Mouse (Mus musculus) forebrain, embryonic 11.5 days (tissue): ENCODE measurements around the gene Hmgn1. TPM values are rescaled to one million over a fixed set of nuclear protein-coding genes. Genes with fewer than 3 reads are reported as not detected.
"Not testable (repeated sequence)": the region's sequence is repeated elsewhere in the genome, so short reads cannot be mapped to it uniquely, and the experiment has no call there.

Experiments
- ATAC-seq: fragments of 200-750 bp; cut with Nextera tagmentation; replicated peaks from 2 replicates; pipeline ENCODE4 v1.8.0; 2017; ENCODE audit warnings: moderate TSS enrichment; ENCODE audit not compliant: low FRiP score
- DNase-seq: peaks from one replicate; pipeline ENCODE4 v3.0.0-alpha.2; 2017; ENCODE audit warnings: low spot score
- H3K27ac ChIP-seq: fragments of 300-500 bp; sonication (generic); 2 replicates; pipeline ENCODE4 v1.5.1; 2014; ENCODE audit warnings: low read depth, low read length
- H3K27me3 ChIP-seq: fragments of 300-500 bp; sonication (generic); 2 replicates; pipeline ENCODE4 v1.6.1; 2014; ENCODE audit warnings: mild to moderate bottlenecking, low read length, mixed read lengths; ENCODE audit not compliant: control insufficient read depth, insufficient read depth
- H3K36me3 ChIP-seq: fragments of 300-500 bp; sonication (generic); 2 replicates; pipeline ENCODE4 v1.6.1; 2014; ENCODE audit warnings: mild to moderate bottlenecking, low read length, moderate library complexity, mixed read lengths; ENCODE audit not compliant: control insufficient read depth, insufficient read depth
- H3K4me1 ChIP-seq: fragments of 300-500 bp; sonication (generic); replicated peaks from 2 replicates; pipeline ENCODE4 v1.6.1; 2014; ENCODE audit warnings: low read length, mixed read lengths; ENCODE audit not compliant: control insufficient read depth, insufficient read depth
- H3K4me2 ChIP-seq: fragments of 300-500 bp; sonication (generic); 2 replicates; pipeline ENCODE4 v1.6.1; 2014; ENCODE audit warnings: low read depth, mild to moderate bottlenecking, low read length, moderate library complexity, mixed read lengths; ENCODE audit not compliant: severe bottlenecking
- H3K4me3 ChIP-seq: fragments of 300-500 bp; sonication (generic); 2 replicates; pipeline ENCODE4 v1.5.1; 2014; ENCODE audit warnings: low read depth, low read length
- H3K9ac ChIP-seq: fragments of 300-500 bp; sonication (generic); 2 replicates; pipeline ENCODE4 v1.6.1; 2014; ENCODE audit warnings: low read length
- H3K9me3 ChIP-seq: fragments of 300-500 bp; sonication (generic); 2 replicates; pipeline ENCODE4 v1.6.1; 2016; ENCODE audit warnings: low read length, mixed read lengths; ENCODE audit not compliant: control insufficient read depth
- WGBS: fragments of 180-500 bp; shearing (Covaris S2); extraction: QIAGEN DNeasy Blood & Tissue Kit; methylation state at CpG from one replicate; pipeline ENCODE4 v1.1.7; 2014; 5-methylcytosine and 5-hydroxymethylcytosine counted together
- polyA plus RNA-seq: library from polyadenylated mRNA; unstranded; fragments of >200 nt; fragmentation: Nextera tagmentation; extraction: Ambion mirVana; gene quantifications from 2 replicates; pipeline ENCODE4 v1.2.1, GENCODE M21; 2014

Hmgn1 gene
- polyA plus RNA-seq, 1 experiment from 2014 or later, result 935 TPM

- ATAC-seq, result no peak
These were observed 21.3 kb upstream of the Hmgn1 start for GRCm38 (mm10) chr16:96148834-96149233.

GRCm38 (mm10) chr16:96145814-96146213 is 18.3 kb upstream of the Hmgn1 start:
- Histone ChIP-seq H3K9ac (peak overlapping the region; percentile 77), H3K27me3 (no peaks in the 10 kb centered on the region), H3K9me3 (no peaks in the 10 kb centered on the region), H3K4me1 (no peaks in the 10 kb centered on the region; the same call in 1 of the 2 replicates), H3K4me3 (peak overlapping the region; percentile 85), H3K4me2 (peak overlapping the region; percentile 74), H3K36me3 (no peaks in the 10 kb centered on the region), H3K27ac (peak overlapping the region; percentile 37; the same call in 1 of the 2 replicates)
- ATAC-seq (no peak), DNase-seq (no peak)
- WGBS, result 0% methylated on average over 5 of the region's 5 CpGs

More at GRCm38 (mm10) chr16:96148834-96149233, 21.3 kb upstream of the Hmgn1 start:
- Histone ChIP-seq H3K4me1 (no peaks in the 10 kb centered on the region; the same call in 1 of the 2 replicates), H3K9me3 (no peaks in the 10 kb centered on the region), H3K27ac (no peak overlapping the region), H3K36me3 (no peaks in the 10 kb centered on the region; the same call in 1 of the 2 replicates), H3K4me3 (no peak overlapping the region), H3K4me2 (no peak overlapping the region), H3K27me3 (no peaks in the 10 kb centered on the region), H3K9ac (no peak overlapping the region)
- no peak for DNase-seq
- WGBS, result 85% methylated on average over 6 of the region's 6 CpGs

GRCm38 (mm10) chr16:96145110-96145800 is 17.7 kb upstream of the Hmgn1 start, which contains the start of gene Wrb:
Wrb (plus strand) TSS chr16:96145407.
- Histone ChIP-seq H3K9ac (peak within 1 kb of the TSS; percentile 77), H3K4me2 (peak within 1 kb of the TSS; percentile 74), H3K9me3 (no peaks in the 10 kb centered on the region; the same call in 1 of the 2 replicates), H3K36me3 (no peaks in the 10 kb centered on the region), H3K4me1 (no peaks in the 10 kb centered on the region; the same call in 1 of the 2 replicates), H3K27ac (peak within 1 kb of the TSS; percentile 37; the same call in 1 of the 2 replicates), H3K27me3 (no peaks in the 10 kb centered on the region), H3K4me3 (peak within 1 kb of the TSS; percentile 85)
- DNase-seq (peak; percentile 100), ATAC-seq (peak; percentile 97)
- under 1% methylated on average over 68 of the region's 68 CpGs for WGBS

GRCm38 (mm10) chr16:96144748-96145109 is 17.2 kb upstream of the Hmgn1 start:
- not testable (repeated sequence) for H3K9ac ChIP-seq, H3K27me3 ChIP-seq, H3K9me3 ChIP-seq, H3K27ac ChIP-seq, H3K36me3 ChIP-seq, H3K4me1 ChIP-seq, DNase-seq
- ATAC-seq, result peak; percentile 37
- Histone ChIP-seq H3K4me3 (peak overlapping the region; percentile 85; the same call in 1 of the 2 replicates), H3K4me2 (0 out of 2 replicates have a peak overlapping the region, but pooled peaks have one; percentile 5)
- WGBS, result 36% methylated on average over 6 of the region's 6 CpGs

GRCm38 (mm10) chr16:96128466-96128865 is 937 bp upstream of the Hmgn1 start:
- DNase-seq (peak; percentile 62), ATAC-seq (no peak)
- H3K36me3 ChIP-seq, result peaks cover 11% of the 10 kb centered on the region; the same call in 1 of the 2 replicates
- under 1% methylated on average over 9 of the region's 9 CpGs for WGBS
- no peaks in the 10 kb centered on the region for H3K9me3 ChIP-seq
- peak overlapping the region; percentile 86 for H3K4me2 ChIP-seq
- H3K4me3 ChIP-seq, result peak overlapping the region; percentile 95
- H3K4me1 ChIP-seq, result peaks cover 6% of the 10 kb centered on the region; the same call in 1 of the 2 replicates
- peak overlapping the region; percentile 86 for H3K27ac ChIP-seq
- peak overlapping the region; percentile 74 for H3K9ac ChIP-seq
- H3K27me3 ChIP-seq, result no peaks in the 10 kb centered on the region

GRCm38 (mm10) chr16:96127288-96127656 is 257 bp downstream of the Hmgn1 start:
- H3K36me3 ChIP-seq, result peaks cover 15% of the 10 kb centered on the region; the same call in 1 of the 2 replicates
- no peaks in the 10 kb centered on the region for H3K27me3 ChIP-seq
- peaks cover 6% of the 10 kb centered on the region; the same call in 1 of the 2 replicates for H3K4me1 ChIP-seq
- peak; percentile 79 for ATAC-seq
- H3K4me3 ChIP-seq, result peak overlapping the region; percentile 95
- 1% methylated on average over 48 of the region's 52 CpGs for whole genome bisulfite sequencing
- no peaks in the 10 kb centered on the region for H3K9me3 ChIP-seq
- peak overlapping the region; percentile 94 for H3K27ac ChIP-seq
- H3K9ac ChIP-seq, result peak overlapping the region; percentile 98
- DNase-seq, result no peak
- peak overlapping the region; percentile 86 for H3K4me2 ChIP-seq

GRCm38 (mm10) chr16:96126684-96127171 is 801 bp downstream of the Hmgn1 start:
- Histone ChIP-seq H3K36me3 (peaks cover 15% of the 10 kb centered on the region; the same call in 1 of the 2 replicates), H3K4me3 (peak overlapping the region; percentile 95), H3K27me3 (no peaks in the 10 kb centered on the region), H3K4me2 (peak overlapping the region; percentile 86), H3K27ac (peak overlapping the region; percentile 94), H3K9ac (peak overlapping the region; percentile 98), H3K4me1 (peaks cover 6% of the 10 kb centered on the region; the same call in 1 of the 2 replicates), H3K9me3 (no peaks in the 10 kb centered on the region)
- WGBS, result 9% methylated on average over 19 of the region's 19 CpGs
- ATAC-seq (no peak), DNase-seq (no peak)

GRCm38 (mm10) chr16:96120022-96120623 is 7.4 kb downstream of the Hmgn1 start:
- no peaks in the 10 kb centered on the region for H3K9me3 ChIP-seq
- H3K4me2 ChIP-seq, result no peak overlapping the region
- WGBS, result 76% methylated on average over 4 of the region's 4 CpGs
- no peak overlapping the region for H3K27ac ChIP-seq
- H3K4me3 ChIP-seq, result no peak overlapping the region
- peaks cover 18% of the 10 kb centered on the region; the same call in 1 of the 2 replicates for H3K36me3 ChIP-seq
- no peak for ATAC-seq
- DNase-seq, result no peak
- H3K27me3 ChIP-seq, result no peaks in the 10 kb centered on the region
- no peak overlapping the region for H3K9ac ChIP-seq
- H3K4me1 ChIP-seq, result no peaks in the 10 kb centered on the region
